Comparison of ENCODE assay signal across 8 mouse cellular contexts in genomic region chr10:79097161-79097754, GRCm38 (mm10). TPM values are rescaled to one million over a fixed set of nuclear protein-coding genes. Genes with fewer than 3 reads are reported as not detected.
A peak's percentile ranks its signal among the peaks of the same experiment; 100 is the strongest.
DNase-seq lines count a peak whose midpoint lies in the region; ATAC-seq and TF ChIP-seq lines count a peak whose summit lies in the region.

Gene 2610008E11Rik (minus strand): TSS chr10:79097600.

- under 1% methylated on average over 36 of the region's 36 CpGs for WGBS in hindbrain, postnatal 0 days

- intact Hi-C loops in gastrocnemius, adult 2 months (cut with DNase I), result loop anchor here (5.0 kb wide), 1 partner anchor 525 kb away; the partner anchor contains the start of gene Ilvbl
- intact Hi-C loops in left cerebral cortex, adult 2 months (cut with DNase I), result loop anchor here (5.0 kb wide), 1 partner anchor 345 kb away; the partner anchor contains the start of gene Ccdc105

- H3K4me2 ChIP-seq in hindbrain, postnatal 0 days (ENCODE audit: low read depth, low read length), result peak within 1 kb of the TSS; percentile 86

- peak within 1 kb of the TSS; percentile 98 for H3K27ac ChIP-seq in gastrocnemius, adult 2 months
- peak within 1 kb of the TSS; percentile 100 for H3K27ac ChIP-seq in hindbrain, postnatal 0 days
- peak within 1 kb of the TSS; percentile 100 for H3K27ac ChIP-seq in left cerebral cortex, adult 2 months

- H3K36me3 ChIP-seq in hindbrain, postnatal 0 days (ENCODE audit: insufficient read depth, low read length), result no peaks in the 10 kb centered on the region

- ATAC-seq in common myeloid progenitor, adult 5-6 weeks (replicated peaks; ENCODE audit: low read depth, poor library complexity, severe bottlenecking), result peak; percentile 99
- peak; percentile 100 for ATAC-seq in hindbrain, postnatal 0 days
- ATAC-seq in megakaryocyte, adult 5-6 weeks (ENCODE audit: poor library complexity, severe bottlenecking), result peak; percentile 99

- H3K27me3 ChIP-seq in hindbrain, postnatal 0 days (ENCODE audit: insufficient read depth, low read length), result no peaks in the 10 kb centered on the region

- no peak; the same call in 1 of the 2 replicates for TF ChIP-seq CTCF in gastrocnemius, adult 2 months (IDR thresholded peaks at IDR 0.05)
- TF ChIP-seq CTCF in hindbrain, postnatal 0 days (IDR thresholded peaks at IDR 0.05; ENCODE audit: low read depth), result no peak
- TF ChIP-seq CTCF in left cerebral cortex, adult 2 months (IDR thresholded peaks at IDR 0.05), result no peak; the same call in 1 of the 2 replicates

- H3K9ac ChIP-seq in hindbrain, postnatal 0 days (replicated peaks; ENCODE audit: low read length), result peak within 1 kb of the TSS; percentile 99

- peak within 1 kb of the TSS; percentile 91 for H3K4me3 ChIP-seq in gastrocnemius, adult 2 months
- peak within 1 kb of the TSS; percentile 81 for H3K4me3 ChIP-seq in hindbrain, postnatal 0 days (ENCODE audit: low read length)
- peak within 1 kb of the TSS; percentile 95 for H3K4me3 ChIP-seq in left cerebral cortex, adult 2 months

- H3K4me1 ChIP-seq in hindbrain, postnatal 0 days (ENCODE audit: insufficient read depth, low read length), result peaks cover 14% of the 10 kb centered on the region; the same call in 1 of the 2 replicates

- peak; percentile 97 for DNase-seq in ZHBTc4 (ENCODE audit: low read depth, low spot score)
- peak; percentile 94 for DNase-seq in gastrocnemius, adult 2 months
- DNase-seq in hindbrain, postnatal 0 days (ENCODE audit: low spot score), result peak; percentile 98
- peak; percentile 89 to 93 for DNase-seq in left cerebral cortex, adult 2 months (ENCODE audit: extremely low spot score in 1 of 2, low spot score in 2 of 2)
- DNase-seq in right cerebral cortex, adult 2 months (ENCODE audit: low spot score in 2 of 2), result peak; percentile 96 to 97
- DNase-seq in urinary bladder, postnatal 14 days (ENCODE audit: low spot score), result peak; percentile 92

- no peaks in the 10 kb centered on the region for H3K9me3 ChIP-seq in hindbrain, postnatal 0 days (ENCODE audit: low read length)

RNA-seq across cellular contexts. Expression of gene 2610008E11Rik, which starts in this region (rescaled TPM):
- 22.5 and 23.9 TPM in 2 replicates for total RNA-seq in common myeloid progenitor, adult 5-6 weeks (2017)
- 10 to 100 TPM in 1 of 2 experiments, 1 to 10 TPM in 1; 9.8 to 12.6 TPM for total RNA-seq in gastrocnemius, adult 2 months (2021)
- 16.6 and 18.2 TPM in 2 replicates for total RNA-seq in hindbrain, postnatal 0 days (2014; rRNA removed)
- polyA plus RNA-seq in hindbrain, postnatal 0 days (2015; fragmentation: Nextera tagmentation; extraction: Ambion mirVana), result 19.4 and 20.0 TPM in 2 replicates
- total RNA-seq in left cerebral cortex, adult 2 months (2021), result 10 to 100 TPM; 21.1 to 22.8 TPM
- total RNA-seq in megakaryocyte, adult 5-6 weeks (2015), result 7.7 and 8.1 TPM in 2 replicates
- total RNA-seq in megakaryocyte, adult 5-6 weeks (2017), result 6.6 and 13.4 TPM in 2 replicates

Comparison
In these comparisons a context has a peak if more than half of its experiments do, and no peak if none do; other contexts are left out.
1. Peak in every context shown above with its lines: DNase-seq, ATAC-seq, H3K4me3 ChIP-seq and H3K27ac ChIP-seq.